Mouse (Mus musculus) liver, adult 2 months (tissue): ENCODE results near the gene Trip4.

Experiments
- CTCF ChIP-seq: fragments of 200-500 bp; IDR thresholded peaks from 2 replicates; pipeline ENCODE4 v1.5.1; 2011; ENCODE audit warnings: low read depth, low read length, control low read depth
- POLR2A ChIP-seq: fragments of 200-500 bp; IDR thresholded peaks from 2 replicates; pipeline ENCODE4 v1.6.1; 2011; ENCODE audit warnings: low read length, control low read depth; ENCODE audit not compliant: insufficient read depth; ENCODE audit errors: extremely low read depth

DNA sequence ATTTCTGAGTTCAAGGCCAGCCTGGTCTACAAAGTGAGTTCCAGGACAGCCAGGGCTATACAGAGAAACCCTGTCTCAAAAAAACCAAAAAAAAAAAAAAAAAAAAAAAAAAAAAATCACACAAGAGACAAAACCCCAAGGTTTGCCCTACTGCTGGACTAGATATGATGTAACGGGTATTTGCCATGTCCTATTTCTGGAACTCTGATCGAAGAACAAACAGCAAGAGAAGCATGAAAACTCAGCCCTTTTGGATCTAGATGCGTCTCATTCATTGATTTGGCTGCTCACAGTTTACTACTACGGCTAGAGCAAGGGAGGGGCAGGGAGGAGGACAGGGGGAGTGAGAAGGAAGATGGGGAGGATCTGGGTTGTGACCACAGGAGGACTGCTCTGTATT lies 86.6 kb downstream of the Trip4 start:
- no peak for TF ChIP-seq POLR2A
- TF ChIP-seq CTCF: no peak
